Mouse (Mus musculus) ES-E14 (cell line): Measurements from ENCODE around the gene Pld6. TPM values are rescaled to one million over a fixed set of nuclear protein-coding genes. Genes with fewer than 3 reads are reported as not detected.

Experiments
- DNase-seq: peaks from one replicate; pipeline ENCODE4 v3.0.0-alpha.2; 2013; ENCODE audit warnings: low read depth, low spot score
- H3K27ac ChIP-seq: 2 replicates; pipeline ENCODE4 v1.5.1; 2012; ENCODE audit warnings: low read depth, mild to moderate bottlenecking, low read length, moderate library complexity, mixed read lengths; ENCODE audit not compliant: poor library complexity, insufficient read depth, severe bottlenecking
- H3K36me3 ChIP-seq: 2 replicates; pipeline ENCODE4 v1.6.1; 2012; ENCODE audit warnings: mild to moderate bottlenecking, low read length, moderate library complexity, mixed read lengths; ENCODE audit not compliant: control insufficient read depth, poor library complexity, insufficient read depth, severe bottlenecking
- H3K4me1 ChIP-seq, 2 experiments: fragments of 150-350 bp in 1 of 2; sonication (generic) in 1 of 2; 2 replicates each; pipeline ENCODE4 v1.6.1; 2012; ENCODE audit warnings: low read length in 2 of 2, mild to moderate bottlenecking in 1 of 2, mixed read lengths in 1 of 2; ENCODE audit not compliant: control insufficient read depth in 2 of 2, insufficient read depth in 2 of 2, poor library complexity in 1 of 2
- H3K4me3 ChIP-seq, 2 experiments: fragments of 150-350 bp in 1 of 2; sonication (generic) in 1 of 2; 2 replicates each; pipeline ENCODE4 v1.5.1; 2012; ENCODE audit warnings: low read length in 2 of 2, low read depth in 1 of 2, mild to moderate bottlenecking in 1 of 2, mixed read lengths in 1 of 2; ENCODE audit not compliant: insufficient read depth in 1 of 2, poor library complexity in 1 of 2, severe bottlenecking in 1 of 2
- H3K9ac ChIP-seq: 2 replicates; pipeline ENCODE4 v1.6.1; 2012; ENCODE audit warnings: low read depth, mild to moderate bottlenecking, low read length, mixed read lengths; ENCODE audit not compliant: poor library complexity, insufficient read depth, severe bottlenecking
- H3K9me3 ChIP-seq: fragments of 150-350 bp; sonication (generic); 2 replicates; pipeline ENCODE4 v1.6.1; 2012; ENCODE audit warnings: low read depth, mild to moderate bottlenecking, low read length; ENCODE audit not compliant: control insufficient read depth, insufficient read depth
- CHD2 ChIP-seq: IDR thresholded peaks from 2 replicates; pipeline ENCODE4 v1.6.1; 2014; ENCODE audit warnings: mild to moderate bottlenecking, low read depth, low read length, inconsistent platforms
- HCFC1 ChIP-seq: IDR thresholded peaks from 2 replicates; pipeline ENCODE4 v1.6.1; 2012; ENCODE audit warnings: low read length, inconsistent platforms, borderline replicate concordance; ENCODE audit not compliant: insufficient read depth
- MAFK ChIP-seq: IDR thresholded peaks from 2 replicates; pipeline ENCODE4 v1.6.1; 2014; ENCODE audit warnings: mild to moderate bottlenecking, low read depth, low read length, inconsistent platforms; ENCODE audit not compliant: insufficient read depth
- ZC3H11A ChIP-seq: IDR thresholded peaks from 2 replicates; pipeline ENCODE4 v1.6.1; 2012; ENCODE audit warnings: low read depth, mild to moderate bottlenecking, inconsistent platforms, low read length, borderline replicate concordance
- ZNF384 ChIP-seq: IDR thresholded peaks from 2 replicates; pipeline ENCODE4 v1.6.1; 2012; ENCODE audit warnings: low read depth, low read length, inconsistent platforms
- in situ Hi-C, 2 experiments: fragments of 600-800 bp; cut with MboI; formaldehyde crosslinking; loops; one replicate each; pipeline ENCODE4 v1.15.1; 2025; ENCODE audit warnings: low sequenced_read_pairs in 2 of 2, inconsistent platforms in 1 of 2; ENCODE audit not compliant: unreplicated experiment in 2 of 2
- total RNA-seq: library from RNA; depleted of rRNA; stranded (reverse); fragments of 300-350 nt; gene quantifications from 2 replicates; pipeline ENCODE4 v1.2.3, GENCODE M21; 2012

Pld6 gene
- total RNA-seq, 1 experiment: 9.0 TPM

DNA sequence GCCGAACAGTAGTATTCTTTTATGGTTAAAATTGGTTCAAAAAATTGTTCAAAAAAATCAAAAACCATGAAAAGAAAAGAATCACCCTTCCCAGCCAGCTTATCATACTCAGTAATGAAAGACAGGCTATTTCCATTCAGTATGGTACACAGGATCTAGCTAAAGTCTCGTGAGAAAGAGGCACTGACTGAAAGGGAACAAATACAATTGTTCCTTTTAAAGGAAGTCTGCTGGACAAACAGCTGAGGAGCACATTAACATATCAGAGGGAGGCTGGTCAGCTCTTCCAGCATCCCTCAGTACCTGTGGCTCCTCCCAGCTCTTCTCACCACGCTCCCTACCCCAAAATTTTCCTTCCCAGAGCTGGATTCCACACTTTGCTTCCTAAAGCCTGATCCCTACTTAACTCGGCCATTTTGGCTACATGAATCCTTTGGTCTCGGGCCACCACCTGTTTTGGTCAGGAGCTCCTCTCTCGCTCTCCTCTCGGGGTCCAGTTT lies 5.3 kb downstream of the Pld6 start:
- Histone ChIP-seq H3K4me1 (peaks cover 3 to 7% of the 10 kb centered on the region in 2 experiments; a peak in 2 of 4 replicates), H3K9ac (no peak overlapping the region), H3K27ac (no peak overlapping the region), H3K4me3 (no peak overlapping the region), H3K9me3 (no peaks in the 10 kb centered on the region), H3K36me3 (peaks cover 6% of the 10 kb centered on the region; the same call in 1 of the 2 replicates)
- in situ Hi-C loops: no loop called here
- TF ChIP-seq HCFC1 (no peak), CHD2 (0 out of 2 replicates have a peak, but pooled peaks have one; percentile 30)
- DNase-seq: peak; percentile 20

GRCm38 (mm10) chr11:59780241-59780640 lies 7.2 kb downstream of the Pld6 start:
- TF ChIP-seq ZNF384 (no peak), HCFC1 (no peak), MAFK (no peak), CHD2 (no peak), ZC3H11A (no peak)
- H3K27ac ChIP-seq: no peak overlapping the region

DNA sequence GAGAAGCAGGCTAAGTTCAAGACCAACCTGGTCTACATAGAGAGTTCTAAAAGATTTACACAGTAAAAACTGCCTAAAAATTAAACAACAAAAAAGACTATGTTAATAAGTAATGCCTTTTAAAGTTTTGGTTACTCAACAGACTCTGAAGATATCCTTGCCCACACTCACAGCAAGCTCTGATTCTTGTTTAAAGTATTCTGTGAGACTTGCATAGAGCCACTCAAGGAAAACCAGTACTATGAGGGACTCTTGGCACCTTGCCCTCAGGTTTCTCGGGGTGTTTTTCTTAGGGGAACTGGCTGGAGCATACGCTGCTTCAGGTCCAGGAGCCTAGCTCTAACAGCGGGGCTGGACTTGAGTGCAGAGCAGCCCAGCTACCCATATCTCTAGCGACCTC lies 8.0 kb downstream of the Pld6 start:
- peaks cover 0 to 2% of the 10 kb centered on the region in 2 experiments; a peak in 1 of 4 replicates for H3K4me1 ChIP-seq
- DNase-seq: no peak
- in situ Hi-C loops: no loop called here

More at GRCm38 (mm10) chr11:59780241-59780640, 7.2 kb downstream of the Pld6 start:
- H3K9me3 ChIP-seq: no peaks in the 10 kb centered on the region
- H3K4me1 ChIP-seq: peaks cover 0 to 2% of the 10 kb centered on the region in 2 experiments; a peak in 1 of 4 replicates
- H3K36me3 ChIP-seq: peaks cover 7% of the 10 kb centered on the region; the same call in 1 of the 2 replicates
- no peak overlapping the region for H3K9ac ChIP-seq
- no peak for DNase-seq
- H3K4me3 ChIP-seq: no peak overlapping the region
- in situ Hi-C loops: no loop called here

GRCm38 (mm10) chr11:59778874-59779223 lies 8.6 kb downstream of the Pld6 start:
- no peak overlapping the region for H3K27ac ChIP-seq
- H3K36me3 ChIP-seq: peaks cover 7% of the 10 kb centered on the region; the same call in 1 of the 2 replicates
- TF ChIP-seq CHD2 (no peak), MAFK (no peak), ZNF384 (no peak), HCFC1 (no peak), ZC3H11A (no peak)
- no peaks in the 10 kb centered on the region for H3K9me3 ChIP-seq
- peaks cover 0 to 2% of the 10 kb centered on the region in 2 experiments; a peak in 1 of 4 replicates for H3K4me1 ChIP-seq
- H3K4me3 ChIP-seq: no peak overlapping the region
- in situ Hi-C loops: no loop called here
- DNase-seq: no peak
- H3K9ac ChIP-seq: no peak overlapping the region

More for the DNA sequence above, 8.0 kb downstream of the Pld6 start:
- H3K9ac ChIP-seq: no peak overlapping the region
- H3K4me3 ChIP-seq: no peak overlapping the region
- no peak for TF ChIP-seq HCFC1
- no peak for TF ChIP-seq ZC3H11A
- no peak for TF ChIP-seq ZNF384
- TF ChIP-seq MAFK: no peak
- no peaks in the 10 kb centered on the region for H3K9me3 ChIP-seq
- H3K36me3 ChIP-seq: peaks cover 5% of the 10 kb centered on the region; the same call in 1 of the 2 replicates
- H3K27ac ChIP-seq: no peak overlapping the region
